Mouse (Mus musculus): ENCODE data around the gene Cabp4. TPM values are rescaled to one million over a fixed set of nuclear protein-coding genes. Genes with fewer than 3 reads are reported as not detected.

The Cabp4 gene
- polyA plus RNA-seq, 1 experiment from 2014 or later = 0.13 TPM

GRCm38 (mm10) chr19:4099837-4100717 lies 43.8 kb downstream of the Cabp4 start, which contains the start of gene Pitpnm1:
Pitpnm1 (plus strand) TSS chr19:4099998.
- no peak for ATAC-seq (ENCODE audit: insufficient read depth)
- Histone ChIP-seq H3K27me3 (peaks cover 47% of the 10 kb centered on the region), H3K4me1 (replicated peaks) (peaks cover 56% of the 10 kb centered on the region), H3K4me2 (peak within 1 kb of the TSS; percentile 93), H3K9ac (peak within 1 kb of the TSS; percentile 63), H3K36me3 (replicated peaks) (peaks cover 8% of the 10 kb centered on the region; the same call in 1 of the 2 replicates), H3K4me3 (replicated peaks) (peak within 1 kb of the TSS; percentile 74), H3K9me3 (replicated peaks) (no peaks in the 10 kb centered on the region), H3K27ac (replicated peaks) (peak within 1 kb of the TSS; percentile 99)
- 1% methylated on average over 53 of the region's 53 CpGs for WGBS (ENCODE audit: insufficient replicate concordance)

- Histone ChIP-seq H3K9me3 (replicated peaks) (no peaks in the 10 kb centered on the region), H3K4me3 (replicated peaks) (peak overlapping the region; percentile 74), H3K27me3 (peaks cover 46% of the 10 kb centered on the region), H3K4me2 (peak overlapping the region; percentile 93), H3K4me1 (replicated peaks) (peaks cover 56% of the 10 kb centered on the region), H3K9ac (peak overlapping the region; percentile 63), H3K27ac (replicated peaks) (peak overlapping the region; percentile 99), H3K36me3 (replicated peaks) (peaks cover 6% of the 10 kb centered on the region; the same call in 1 of the 2 replicates)
- 6% methylated on average over 9 of the region's 9 CpGs for WGBS (ENCODE audit: insufficient replicate concordance)
- ATAC-seq (ENCODE audit: insufficient read depth) = no peak
Measured at GRCm38 (mm10) chr19:4099056-4099455, 44.8 kb downstream of the Cabp4 start.

- peak overlapping the region; percentile 74; the same call in 1 of the 2 replicates for H3K9ac ChIP-seq
- H3K27ac ChIP-seq (replicated peaks) = peak overlapping the region; percentile 99
- no peak for ATAC-seq (ENCODE audit: insufficient read depth)
Measured at GRCm38 (mm10) chr19:4098426-4098825, 45.4 kb downstream of the Cabp4 start.

GRCm38 (mm10) chr19:4097441-4097825 lies 46.4 kb downstream of the Cabp4 start:
- peaks cover 31% of the 10 kb centered on the region for H3K27me3 ChIP-seq
- ATAC-seq (ENCODE audit: insufficient read depth) = peak; percentile 76
- WGBS (ENCODE audit: insufficient replicate concordance) = 2% methylated on average over 21 of the region's 21 CpGs
- H3K9me3 ChIP-seq (replicated peaks) = no peaks in the 10 kb centered on the region
- H3K4me3 ChIP-seq (replicated peaks) = peak overlapping the region; percentile 74
- peaks cover 63% of the 10 kb centered on the region for H3K4me1 ChIP-seq (replicated peaks)
- peak overlapping the region; percentile 99 for H3K27ac ChIP-seq (replicated peaks)
- H3K9ac ChIP-seq = peak overlapping the region; percentile 74
- H3K36me3 ChIP-seq (replicated peaks) = peaks cover 6% of the 10 kb centered on the region; the same call in 1 of the 2 replicates
- H3K4me2 ChIP-seq = peak overlapping the region; percentile 93

More at GRCm38 (mm10) chr19:4098426-4098825, 45.4 kb downstream of the Cabp4 start:
- H3K4me3 ChIP-seq (replicated peaks) = peak overlapping the region; percentile 74
- H3K27me3 ChIP-seq = peaks cover 41% of the 10 kb centered on the region
- H3K4me1 ChIP-seq (replicated peaks) = peaks cover 56% of the 10 kb centered on the region
- peak overlapping the region; percentile 93 for H3K4me2 ChIP-seq
- H3K9me3 ChIP-seq (replicated peaks) = no peaks in the 10 kb centered on the region
- peaks cover 6% of the 10 kb centered on the region; the same call in 1 of the 2 replicates for H3K36me3 ChIP-seq (replicated peaks)
- WGBS (ENCODE audit: insufficient replicate concordance) = 71% methylated on average over 13 of the region's 13 CpGs

- peak; percentile 91 for ATAC-seq (ENCODE audit: insufficient read depth)
- Histone ChIP-seq H3K4me1 (replicated peaks) (peaks cover 64% of the 10 kb centered on the region), H3K36me3 (replicated peaks) (peaks cover 6% of the 10 kb centered on the region; the same call in 1 of the 2 replicates), H3K4me3 (replicated peaks) (peak within 1 kb of the TSS; percentile 74), H3K9ac (peak within 1 kb of the TSS; percentile 74), H3K27me3 (peaks cover 25% of the 10 kb centered on the region), H3K9me3 (replicated peaks) (no peaks in the 10 kb centered on the region), H3K27ac (replicated peaks) (peak within 1 kb of the TSS; percentile 99), H3K4me2 (peak within 1 kb of the TSS; percentile 93)
- under 1% methylated on average over 65 of the region's 65 CpGs for WGBS (ENCODE audit: insufficient replicate concordance)
Measured at GRCm38 (mm10) chr19:4096642-4097440, 47.0 kb downstream of the Cabp4 start, which contains the start of gene Cdk2ap2. Cdk2ap2 (plus strand) TSS chr19:4097182.

- no peak overlapping the region for H3K27ac ChIP-seq (replicated peaks)
- H3K36me3 ChIP-seq (replicated peaks) = peaks cover 6% of the 10 kb centered on the region; the same call in 1 of the 2 replicates
- H3K9me3 ChIP-seq (replicated peaks) = no peaks in the 10 kb centered on the region
- WGBS (ENCODE audit: insufficient replicate concordance) = 65% methylated on average over 3 of the region's 3 CpGs
- H3K4me1 ChIP-seq (replicated peaks) = peaks cover 55% of the 10 kb centered on the region
- H3K4me3 ChIP-seq (replicated peaks) = peak overlapping the region; percentile 74
- H3K27me3 ChIP-seq = peaks cover 15% of the 10 kb centered on the region
- no peak overlapping the region for H3K9ac ChIP-seq
- no peak for ATAC-seq (ENCODE audit: insufficient read depth)
- H3K4me2 ChIP-seq = peak overlapping the region; percentile 93
Measured at GRCm38 (mm10) chr19:4095802-4096201, 48.0 kb downstream of the Cabp4 start.

GRCm38 (mm10) chr19:4094774-4095303 lies 49.0 kb downstream of the Cabp4 start:
- Histone ChIP-seq H3K27ac (replicated peaks) (no peak overlapping the region), H3K36me3 (replicated peaks) (peaks cover 6% of the 10 kb centered on the region; the same call in 1 of the 2 replicates), H3K4me1 (replicated peaks) (peaks cover 45% of the 10 kb centered on the region), H3K4me3 (replicated peaks) (no peak overlapping the region), H3K27me3 (peaks cover 5% of the 10 kb centered on the region), H3K9me3 (replicated peaks) (no peaks in the 10 kb centered on the region), H3K9ac (no peak overlapping the region), H3K4me2 (no peak overlapping the region)
- ATAC-seq (ENCODE audit: insufficient read depth) = no peak
- 74% methylated on average over 5 of the region's 5 CpGs for WGBS (ENCODE audit: insufficient replicate concordance)

GRCm38 (mm10) chr19:4094348-4094747 lies 49.5 kb downstream of the Cabp4 start:
- Histone ChIP-seq H3K9ac (no peak overlapping the region), H3K36me3 (replicated peaks) (peaks cover 6% of the 10 kb centered on the region; the same call in 1 of the 2 replicates), H3K4me2 (no peak overlapping the region), H3K27me3 (peaks cover 3% of the 10 kb centered on the region), H3K27ac (replicated peaks) (no peak overlapping the region), H3K4me3 (replicated peaks) (no peak overlapping the region), H3K9me3 (replicated peaks) (no peaks in the 10 kb centered on the region), H3K4me1 (replicated peaks) (peaks cover 40% of the 10 kb centered on the region)
- 69% methylated on average over 3 of the region's 3 CpGs for WGBS (ENCODE audit: insufficient replicate concordance)
- ATAC-seq (ENCODE audit: insufficient read depth) = no peak

- H3K4me1 ChIP-seq (replicated peaks) = peaks cover 34% of the 10 kb centered on the region
- no peak overlapping the region for H3K27ac ChIP-seq (replicated peaks)
- no peak for ATAC-seq (ENCODE audit: insufficient read depth)
- H3K9me3 ChIP-seq (replicated peaks) = no peaks in the 10 kb centered on the region
- no peak overlapping the region for H3K9ac ChIP-seq
- peaks cover 6% of the 10 kb centered on the region; the same call in 1 of the 2 replicates for H3K36me3 ChIP-seq (replicated peaks)
- peaks cover 9% of the 10 kb centered on the region for H3K27me3 ChIP-seq
- no peak overlapping the region for H3K4me2 ChIP-seq
- 76% methylated on average over 7 of the region's 7 CpGs for WGBS (ENCODE audit: insufficient replicate concordance)
- no peak overlapping the region for H3K4me3 ChIP-seq (replicated peaks)
Measured at GRCm38 (mm10) chr19:4093772-4094171, 50.1 kb downstream of the Cabp4 start.

- H3K9me3 ChIP-seq (replicated peaks) = no peaks in the 10 kb centered on the region
- no peak for ATAC-seq (ENCODE audit: insufficient read depth)
- 45% methylated on average over 3 of the region's 3 CpGs for WGBS (ENCODE audit: insufficient replicate concordance)
Measured at GRCm38 (mm10) chr19:4092750-4093149, 51.1 kb downstream of the Cabp4 start.

More at GRCm38 (mm10) chr19:4092750-4093149, 51.1 kb downstream of the Cabp4 start:
- H3K36me3 ChIP-seq (replicated peaks) = no peaks in the 10 kb centered on the region
- H3K4me2 ChIP-seq = no peak overlapping the region
- H3K4me1 ChIP-seq (replicated peaks) = peaks cover 30% of the 10 kb centered on the region
- peaks cover 11% of the 10 kb centered on the region for H3K27me3 ChIP-seq
- no peak overlapping the region for H3K9ac ChIP-seq
- H3K27ac ChIP-seq (replicated peaks) = no peak overlapping the region
- no peak overlapping the region for H3K4me3 ChIP-seq (replicated peaks)
